Mouse (Mus musculus): ENCODE results near the gene Ccnyl1.

DNA sequence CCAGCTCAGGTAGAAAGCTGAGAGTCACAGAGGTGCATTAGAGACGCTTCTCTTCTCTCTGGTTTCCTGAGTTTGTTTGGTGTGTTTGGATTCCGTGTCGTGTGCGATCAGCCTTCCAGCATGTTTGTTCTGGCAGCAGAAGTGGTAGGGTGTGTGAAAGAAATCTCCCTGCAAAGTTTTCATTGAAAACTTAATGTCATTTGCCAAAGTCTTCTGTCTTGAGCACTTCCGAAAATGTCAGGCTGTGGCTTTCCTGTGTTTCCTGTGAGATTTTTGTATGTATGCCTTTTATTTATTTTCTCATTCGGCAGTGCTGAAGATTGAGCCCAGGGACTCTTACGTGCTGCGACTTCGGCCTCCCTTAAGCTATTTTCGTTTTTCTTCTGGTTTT, 66.4 kb downstream of the Ccnyl1 start:
- TF ChIP-seq POLR2A (IDR thresholded peaks at IDR 0.05; ENCODE audit: borderline replicate concordance, low read depth, low read length) (no peak), CTCF (IDR thresholded peaks at IDR 0.05; ENCODE audit: low read depth, low read length) (no peak)
